Mouse (Mus musculus): ENCODE measurements around the gene Usp43. TPM values are rescaled to one million over a fixed set of nuclear protein-coding genes. Genes with fewer than 3 reads are reported as not detected.

Usp43 gene
- polyA plus RNA-seq, 1 experiment from 2014 or later: 0.88 TPM

DNA sequence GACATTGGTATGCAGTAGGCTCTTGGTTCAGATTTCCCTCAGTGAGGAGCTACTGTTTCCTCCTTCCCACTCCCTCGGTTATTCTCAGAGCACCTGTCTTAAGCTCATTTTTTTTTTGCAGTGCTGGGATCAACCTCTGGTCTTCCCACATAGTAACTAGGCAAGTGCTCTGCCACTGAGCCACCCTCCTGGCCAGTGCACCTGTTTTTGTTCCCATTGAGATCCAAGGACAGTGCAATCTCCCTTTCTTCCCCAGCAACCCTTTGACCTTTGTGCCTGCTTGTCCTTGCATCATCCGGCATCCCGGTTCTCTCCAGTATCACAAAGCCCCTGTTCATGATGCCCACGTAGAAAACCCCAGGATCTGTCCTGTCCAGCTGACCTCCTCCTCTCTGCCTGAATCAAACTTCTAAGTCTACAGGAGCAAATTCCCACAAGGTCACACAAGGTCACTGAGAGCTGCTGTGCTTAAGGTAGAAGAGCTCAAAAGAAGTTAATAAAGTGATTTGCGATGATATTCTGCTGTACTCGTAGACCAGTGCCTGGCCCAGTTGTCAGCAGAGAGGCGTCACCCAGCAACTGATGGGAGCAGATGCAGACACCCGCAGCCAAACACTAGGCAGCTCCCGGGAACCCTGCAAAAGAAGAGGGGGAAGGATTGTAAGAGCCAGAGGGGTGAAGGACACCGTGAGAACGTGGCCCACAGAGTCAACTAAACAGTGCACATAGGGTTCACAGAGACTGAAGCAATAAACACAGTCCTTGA is 114.9 kb downstream of the Usp43 start:
- no peak for ATAC-seq (replicated peaks; ENCODE audit: extremely low read depth, insufficient read depth, low FRiP score)
- 80% methylated on average over 11 of the region's 11 CpGs for WGBS
- Histone ChIP-seq H3K27me3 (ENCODE audit: control insufficient read depth, insufficient read depth, low read length) (no peaks in the 10 kb centered on the region), H3K9ac (ENCODE audit: low read length) (no peak overlapping the region), H3K27ac (ENCODE audit: low read length) (no peak overlapping the region), H3K9me3 (replicated peaks; ENCODE audit: control insufficient read depth, low read length) (no peaks in the 10 kb centered on the region), H3K4me3 (ENCODE audit: low read length) (no peak overlapping the region), H3K36me3 (ENCODE audit: control insufficient read depth, insufficient read depth) (no peaks in the 10 kb centered on the region), H3K4me2 (ENCODE audit: low read depth, low read length) (no peak overlapping the region), H3K4me1 (ENCODE audit: control insufficient read depth, insufficient read depth, low read length) (peaks cover 4% of the 10 kb centered on the region)

DNA sequence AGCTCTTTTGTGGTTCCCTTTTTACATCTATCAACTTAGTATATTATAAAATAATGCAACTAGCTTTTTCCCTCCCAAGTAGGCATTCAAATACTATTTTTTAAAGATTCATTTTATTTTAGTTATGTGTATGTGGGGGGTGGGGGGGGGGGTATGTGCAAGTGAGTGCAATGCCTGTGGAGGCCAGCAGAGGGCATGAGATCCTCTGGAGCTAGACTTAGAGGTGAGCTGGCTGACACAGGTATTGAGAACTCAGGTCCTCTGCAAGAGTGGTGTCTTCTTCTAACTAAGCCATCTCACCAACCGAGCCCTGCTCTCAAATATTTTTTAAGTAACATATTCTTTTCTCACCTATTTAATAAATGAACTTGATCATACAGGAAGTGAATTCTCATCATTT is 116.4 kb downstream of the Usp43 start:
- WGBS: 93% methylated on average over 1 of the region's 1 CpGs
- ATAC-seq (replicated peaks; ENCODE audit: extremely low read depth, insufficient read depth, low FRiP score): no peak

More for the DNA sequence above, 116.4 kb downstream of the Usp43 start:
- Histone ChIP-seq H3K4me2 (ENCODE audit: low read depth, low read length) (no peak overlapping the region), H3K9me3 (replicated peaks; ENCODE audit: control insufficient read depth, low read length) (no peaks in the 10 kb centered on the region), H3K4me1 (ENCODE audit: control insufficient read depth, insufficient read depth, low read length) (peaks cover 4% of the 10 kb centered on the region), H3K36me3 (ENCODE audit: control insufficient read depth, insufficient read depth) (no peaks in the 10 kb centered on the region), H3K9ac (ENCODE audit: low read length) (no peak overlapping the region), H3K27ac (ENCODE audit: low read length) (no peak overlapping the region), H3K4me3 (ENCODE audit: low read length) (no peak overlapping the region), H3K27me3 (ENCODE audit: control insufficient read depth, insufficient read depth, low read length) (no peaks in the 10 kb centered on the region)

Other genes starting within 250 kb of the Usp43 start
- not detected in 2 replicates for gene Rcvrn, start 226.8 kb downstream of the Usp43 start, polyA plus RNA-seq (2015; fragmentation: Nextera tagmentation; extraction: Ambion mirVana)
- gene Glp2r, start 151.0 kb downstream of the Usp43 start, polyA plus RNA-seq (2015; fragmentation: Nextera tagmentation; extraction: Ambion mirVana): 0.07 and 0.09 TPM in 2 replicates
- not detected in 2 replicates for gene Gsg1l2, start 147.5 kb downstream of the Usp43 start, polyA plus RNA-seq (2015; fragmentation: Nextera tagmentation; extraction: Ambion mirVana)
- 23.3 and 29.9 TPM in 2 replicates for gene Dhrs7c, start 124.0 kb downstream of the Usp43 start, polyA plus RNA-seq (2015; fragmentation: Nextera tagmentation; extraction: Ambion mirVana)
- gene Cfap52, start 43.5 kb upstream of the Usp43 start, polyA plus RNA-seq (2015; fragmentation: Nextera tagmentation; extraction: Ambion mirVana): 0.45 and 1.8 TPM in 2 replicates
- 52.3 and 58.7 TPM in 2 replicates for gene Stx8, start 44.0 kb upstream of the Usp43 start, polyA plus RNA-seq (2015; fragmentation: Nextera tagmentation; extraction: Ambion mirVana)